Mouse (Mus musculus): ENCODE data around the gene Fbxo9. TPM values are rescaled to one million over a fixed set of nuclear protein-coding genes. Genes with fewer than 3 reads are reported as not detected.
"Not testable (repeated sequence)": the region's sequence is repeated elsewhere in the genome, so short reads cannot be mapped to it uniquely, and the experiment has no call there.

Gene Fbxo9
- polyA plus RNA-seq (2015; fragmentation: Nextera tagmentation; extraction: Ambion mirVana) = 56.9 and 60.2 TPM in 2 replicates

- peak; percentile 95 for ATAC-seq
- peak within 1 kb of the TSS; percentile 92 for H3K9ac ChIP-seq (replicated peaks; ENCODE audit: low read depth, low read length)
- H3K9me3 ChIP-seq (ENCODE audit: control insufficient read depth, low read length) = no peaks in the 10 kb centered on the region
- H3K36me3 ChIP-seq (ENCODE audit: control insufficient read depth, insufficient read depth) = no peaks in the 10 kb centered on the region
- peak within 1 kb of the TSS; percentile 94 for H3K4me2 ChIP-seq (ENCODE audit: low read length)
- peak within 1 kb of the TSS; percentile 56 for H3K4me3 ChIP-seq (replicated peaks; ENCODE audit: low read length)
- no peaks in the 10 kb centered on the region for H3K27me3 ChIP-seq (replicated peaks; ENCODE audit: control insufficient read depth, insufficient read depth, low read length)
- H3K4me1 ChIP-seq (replicated peaks; ENCODE audit: control insufficient read depth, insufficient read depth, low read length) = peaks cover 12% of the 10 kb centered on the region
- WGBS = under 1% methylated on average over 20 of the region's 20 CpGs
- H3K27ac ChIP-seq (ENCODE audit: low read length) = peak within 1 kb of the TSS; percentile 90
Observed at GRCm38 (mm10) chr9:78108796-78109239, at the start of gene Fbxo9, which contains the start of gene Ick. Fbxo9 (minus strand) TSS chr9:78109065. Ick (plus strand) TSS chr9:78109192.

- no peak overlapping the region for H3K4me2 ChIP-seq (ENCODE audit: low read length)
- H3K9ac ChIP-seq (replicated peaks; ENCODE audit: low read depth, low read length) = no peak overlapping the region
- peaks cover 45% of the 10 kb centered on the region for H3K36me3 ChIP-seq (ENCODE audit: control insufficient read depth, insufficient read depth)
- H3K27ac ChIP-seq (ENCODE audit: low read length) = no peak overlapping the region
- H3K4me3 ChIP-seq (replicated peaks; ENCODE audit: low read length) = no peak overlapping the region
- no peaks in the 10 kb centered on the region for H3K4me1 ChIP-seq (replicated peaks; ENCODE audit: control insufficient read depth, insufficient read depth, low read length)
- 84% methylated on average over 1 of the region's 1 CpGs for WGBS
- no peak for ATAC-seq
- H3K9me3 ChIP-seq (ENCODE audit: control insufficient read depth, low read length) = no peaks in the 10 kb centered on the region
- H3K27me3 ChIP-seq (replicated peaks; ENCODE audit: control insufficient read depth, insufficient read depth, low read length) = no peaks in the 10 kb centered on the region
Observed at GRCm38 (mm10) chr9:78157221-78157620, 48.4 kb upstream of the Fbxo9 start.

GRCm38 (mm10) chr9:78154211-78154977 is 45.5 kb upstream of the Fbxo9 start:
- no peak overlapping the region for H3K27ac ChIP-seq (ENCODE audit: low read length)
- H3K9me3 ChIP-seq (ENCODE audit: control insufficient read depth, low read length) = no peaks in the 10 kb centered on the region
- H3K27me3 ChIP-seq (replicated peaks; ENCODE audit: control insufficient read depth, insufficient read depth, low read length) = no peaks in the 10 kb centered on the region
- no peak overlapping the region for H3K9ac ChIP-seq (replicated peaks; ENCODE audit: low read depth, low read length)
- H3K4me2 ChIP-seq (ENCODE audit: low read length) = no peak overlapping the region
- ATAC-seq = no peak
- 93% methylated on average over 11 of the region's 11 CpGs for WGBS
- peaks cover 27% of the 10 kb centered on the region for H3K36me3 ChIP-seq (ENCODE audit: control insufficient read depth, insufficient read depth)
- H3K4me3 ChIP-seq (replicated peaks; ENCODE audit: low read length) = no peak overlapping the region
- no peaks in the 10 kb centered on the region for H3K4me1 ChIP-seq (replicated peaks; ENCODE audit: control insufficient read depth, insufficient read depth, low read length)

GRCm38 (mm10) chr9:78149770-78150169 is 40.9 kb upstream of the Fbxo9 start:
- not testable (repeated sequence) for H3K27ac ChIP-seq (ENCODE audit: low read length); H3K4me2 ChIP-seq (ENCODE audit: low read length); H3K4me1 ChIP-seq (replicated peaks; ENCODE audit: control insufficient read depth, insufficient read depth, low read length); H3K9me3 ChIP-seq (ENCODE audit: control insufficient read depth, low read length); H3K27me3 ChIP-seq (replicated peaks; ENCODE audit: control insufficient read depth, insufficient read depth, low read length); ATAC-seq; H3K4me3 ChIP-seq (replicated peaks; ENCODE audit: low read length); H3K9ac ChIP-seq (replicated peaks; ENCODE audit: low read depth, low read length)
- H3K36me3 ChIP-seq (ENCODE audit: control insufficient read depth, insufficient read depth) = peaks cover 19% of the 10 kb centered on the region
- 92% methylated on average over 2 of the region's 2 CpGs for WGBS

- no peak overlapping the region for H3K9ac ChIP-seq (replicated peaks; ENCODE audit: low read depth, low read length)
- no peak for ATAC-seq
- H3K27me3 ChIP-seq (replicated peaks; ENCODE audit: control insufficient read depth, insufficient read depth, low read length) = no peaks in the 10 kb centered on the region
- WGBS = 91% methylated on average over 6 of the region's 6 CpGs
- H3K9me3 ChIP-seq (ENCODE audit: control insufficient read depth, low read length) = no peaks in the 10 kb centered on the region
- H3K4me1 ChIP-seq (replicated peaks; ENCODE audit: control insufficient read depth, insufficient read depth, low read length) = no peaks in the 10 kb centered on the region
- H3K4me2 ChIP-seq (ENCODE audit: low read length) = no peak overlapping the region
- H3K4me3 ChIP-seq (replicated peaks; ENCODE audit: low read length) = no peak overlapping the region
- H3K27ac ChIP-seq (ENCODE audit: low read length) = no peak overlapping the region
- H3K36me3 ChIP-seq (ENCODE audit: control insufficient read depth, insufficient read depth) = peaks cover 17% of the 10 kb centered on the region
Observed at GRCm38 (mm10) chr9:78148149-78148548, 39.3 kb upstream of the Fbxo9 start.

GRCm38 (mm10) chr9:78146627-78147026 is 37.8 kb upstream of the Fbxo9 start:
- peaks cover 30% of the 10 kb centered on the region for H3K36me3 ChIP-seq (ENCODE audit: control insufficient read depth, insufficient read depth)
- H3K4me3 ChIP-seq (replicated peaks; ENCODE audit: low read length) = no peak overlapping the region
- no peak for ATAC-seq
- no peak overlapping the region for H3K27ac ChIP-seq (ENCODE audit: low read length)
- 74% methylated on average over 6 of the region's 6 CpGs for WGBS
- no peaks in the 10 kb centered on the region for H3K27me3 ChIP-seq (replicated peaks; ENCODE audit: control insufficient read depth, insufficient read depth, low read length)
- H3K4me1 ChIP-seq (replicated peaks; ENCODE audit: control insufficient read depth, insufficient read depth, low read length) = no peaks in the 10 kb centered on the region
- peaks cover 6% of the 10 kb centered on the region for H3K9me3 ChIP-seq (ENCODE audit: control insufficient read depth, low read length)
- no peak overlapping the region for H3K4me2 ChIP-seq (ENCODE audit: low read length)
- H3K9ac ChIP-seq (replicated peaks; ENCODE audit: low read depth, low read length) = no peak overlapping the region

GRCm38 (mm10) chr9:78146099-78146498 is 37.2 kb upstream of the Fbxo9 start:
- no peaks in the 10 kb centered on the region for H3K27me3 ChIP-seq (replicated peaks; ENCODE audit: control insufficient read depth, insufficient read depth, low read length)
- no peak overlapping the region for H3K4me3 ChIP-seq (replicated peaks; ENCODE audit: low read length)
- peaks cover 6% of the 10 kb centered on the region for H3K9me3 ChIP-seq (ENCODE audit: control insufficient read depth, low read length)
- 0 out of 2 replicates have a peak, but pooled peaks have one; percentile 16 for ATAC-seq
- H3K9ac ChIP-seq (replicated peaks; ENCODE audit: low read depth, low read length) = no peak overlapping the region
- 57% methylated on average over 4 of the region's 4 CpGs for WGBS
- peaks cover 33% of the 10 kb centered on the region for H3K36me3 ChIP-seq (ENCODE audit: control insufficient read depth, insufficient read depth)
- H3K4me1 ChIP-seq (replicated peaks; ENCODE audit: control insufficient read depth, insufficient read depth, low read length) = no peaks in the 10 kb centered on the region
- H3K4me2 ChIP-seq (ENCODE audit: low read length) = no peak overlapping the region
- no peak overlapping the region for H3K27ac ChIP-seq (ENCODE audit: low read length)

GRCm38 (mm10) chr9:78139463-78139862 is 30.6 kb upstream of the Fbxo9 start:
- ATAC-seq = no peak
- no peaks in the 10 kb centered on the region for H3K27me3 ChIP-seq (replicated peaks; ENCODE audit: control insufficient read depth, insufficient read depth, low read length)

GRCm38 (mm10) chr9:78138044-78138676 is 29.3 kb upstream of the Fbxo9 start:
- H3K27me3 ChIP-seq (replicated peaks; ENCODE audit: control insufficient read depth, insufficient read depth, low read length) = no peaks in the 10 kb centered on the region
- H3K9me3 ChIP-seq (ENCODE audit: control insufficient read depth, low read length) = peaks cover 6% of the 10 kb centered on the region
- H3K4me1 ChIP-seq (replicated peaks; ENCODE audit: control insufficient read depth, insufficient read depth, low read length) = no peaks in the 10 kb centered on the region
- H3K36me3 ChIP-seq (ENCODE audit: control insufficient read depth, insufficient read depth) = peaks cover 24% of the 10 kb centered on the region
- no peak overlapping the region for H3K9ac ChIP-seq (replicated peaks; ENCODE audit: low read depth, low read length)
- no peak overlapping the region for H3K4me3 ChIP-seq (replicated peaks; ENCODE audit: low read length)
- H3K4me2 ChIP-seq (ENCODE audit: low read length) = no peak overlapping the region
- H3K27ac ChIP-seq (ENCODE audit: low read length) = no peak overlapping the region
- ATAC-seq = no peak
- WGBS = 94% methylated on average over 9 of the region's 9 CpGs

More at GRCm38 (mm10) chr9:78139463-78139862, 30.6 kb upstream of the Fbxo9 start:
- no peak overlapping the region for H3K4me3 ChIP-seq (replicated peaks; ENCODE audit: low read length)
- peaks cover 27% of the 10 kb centered on the region for H3K36me3 ChIP-seq (ENCODE audit: control insufficient read depth, insufficient read depth)
- peaks cover 6% of the 10 kb centered on the region for H3K9me3 ChIP-seq (ENCODE audit: control insufficient read depth, low read length)
- H3K4me2 ChIP-seq (ENCODE audit: low read length) = no peak overlapping the region
- WGBS = 95% methylated on average over 4 of the region's 4 CpGs
- H3K4me1 ChIP-seq (replicated peaks; ENCODE audit: control insufficient read depth, insufficient read depth, low read length) = no peaks in the 10 kb centered on the region
- H3K9ac ChIP-seq (replicated peaks; ENCODE audit: low read depth, low read length) = no peak overlapping the region
- H3K27ac ChIP-seq (ENCODE audit: low read length) = no peak overlapping the region

Measured in forebrain, embryonic 16.5 days (tissue).